Mouse (Mus musculus): ENCODE measurements at regions not wholly inside any gene's neighbourhood (a gene's known extent, or its start where the extent isn't known, plus 50 kb on each side); places are given as distances from the start of the nearest gene placed in this dataset.
"Not testable (repeated sequence)": the region's sequence is repeated elsewhere in the genome, so short reads cannot be mapped to it uniquely, and the experiment has no call there.

DNA sequence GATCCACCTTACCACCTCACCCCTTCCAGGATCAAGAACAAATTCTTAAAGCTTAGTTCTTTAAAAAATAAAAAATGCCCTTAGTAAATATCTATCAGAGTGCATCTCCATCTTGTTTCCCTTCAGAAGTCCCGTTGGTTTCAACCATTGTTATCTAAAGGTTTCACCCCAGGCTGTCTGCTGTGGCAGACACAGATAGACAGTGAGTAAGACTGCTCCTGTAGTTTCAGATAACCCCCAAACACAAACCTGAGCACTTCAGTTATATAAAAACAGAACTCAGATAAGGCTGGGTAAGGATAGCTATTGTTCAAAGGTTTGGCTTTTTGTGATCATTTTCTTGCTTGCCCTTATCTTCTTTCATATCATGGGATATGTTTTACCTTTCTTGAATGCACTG lies 255.4 kb upstream of the Atp10a start:
- Histone ChIP-seq H3K9me3 (ENCODE audit: low read length) (no peaks in the 10 kb centered on the region), H3K27me3 (ENCODE audit: insufficient read depth, low read length) (no peaks in the 10 kb centered on the region), H3K4me2 (replicated peaks; ENCODE audit: low read depth, low read length) (no peak overlapping the region), H3K9ac (replicated peaks; ENCODE audit: low read length) (no peak overlapping the region), H3K27ac (ENCODE audit: low read length) (no peak overlapping the region), H3K4me3 (ENCODE audit: low read length) (no peak overlapping the region), H3K36me3 (ENCODE audit: insufficient read depth, low read length) (no peaks in the 10 kb centered on the region), H3K4me1 (ENCODE audit: insufficient read depth, low read length) (peaks cover 3% of the 10 kb centered on the region)
- WGBS: 63% methylated on average over 1 of the region's 1 CpGs
- ATAC-seq (ENCODE audit: low FRiP score, low TSS enrichment): no peak

DNA sequence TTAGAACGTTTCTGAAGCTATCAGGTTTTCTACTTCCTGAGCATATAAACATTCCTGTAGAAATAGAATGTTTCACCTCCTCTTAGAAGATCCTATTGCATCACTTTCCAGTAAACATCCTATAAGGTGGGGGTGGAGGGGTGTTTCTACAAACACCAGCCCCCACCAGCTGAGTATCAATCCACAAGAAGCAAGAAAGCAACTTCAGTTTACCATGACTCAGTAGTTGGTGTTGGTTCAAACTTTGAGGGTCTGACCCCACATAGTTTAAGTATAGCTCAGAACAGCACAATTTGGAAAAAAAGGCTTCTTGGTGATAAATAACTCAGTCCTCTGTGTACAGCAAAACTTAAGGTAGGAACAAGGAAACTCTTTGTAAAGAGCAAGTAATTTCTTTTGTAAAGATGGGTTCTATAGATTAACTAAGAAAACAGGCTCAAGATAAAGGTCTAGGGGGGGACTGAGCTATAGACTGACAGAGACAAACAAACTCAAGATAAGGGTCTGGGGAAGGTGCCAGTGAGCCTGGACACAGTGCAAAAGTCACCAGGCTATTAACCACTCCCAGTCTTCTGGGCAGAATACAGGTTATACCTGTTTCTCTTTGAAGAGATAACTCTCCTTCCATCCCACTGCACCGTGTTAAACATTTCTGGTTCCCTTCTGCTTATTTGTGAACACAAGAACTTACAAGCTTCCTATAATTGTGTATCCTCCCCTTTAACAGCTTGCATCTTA lies 218.9 kb upstream of the Atp10a start:
- no peak overlapping the region for H3K4me2 ChIP-seq (replicated peaks; ENCODE audit: low read depth, low read length)
- 46% methylated on average over 2 of the region's 2 CpGs for WGBS
- no peak for ATAC-seq (ENCODE audit: low FRiP score, low TSS enrichment)
- H3K9ac ChIP-seq (replicated peaks; ENCODE audit: low read length): no peak overlapping the region
- no peak overlapping the region for H3K4me3 ChIP-seq (ENCODE audit: low read length)
- no peaks in the 10 kb centered on the region for H3K27me3 ChIP-seq (ENCODE audit: insufficient read depth, low read length)
- no peak overlapping the region for H3K27ac ChIP-seq (ENCODE audit: low read length)
- H3K4me1 ChIP-seq (ENCODE audit: insufficient read depth, low read length): no peaks in the 10 kb centered on the region
- H3K36me3 ChIP-seq (ENCODE audit: insufficient read depth, low read length): no peaks in the 10 kb centered on the region
- H3K9me3 ChIP-seq (ENCODE audit: low read length): no peaks in the 10 kb centered on the region

DNA sequence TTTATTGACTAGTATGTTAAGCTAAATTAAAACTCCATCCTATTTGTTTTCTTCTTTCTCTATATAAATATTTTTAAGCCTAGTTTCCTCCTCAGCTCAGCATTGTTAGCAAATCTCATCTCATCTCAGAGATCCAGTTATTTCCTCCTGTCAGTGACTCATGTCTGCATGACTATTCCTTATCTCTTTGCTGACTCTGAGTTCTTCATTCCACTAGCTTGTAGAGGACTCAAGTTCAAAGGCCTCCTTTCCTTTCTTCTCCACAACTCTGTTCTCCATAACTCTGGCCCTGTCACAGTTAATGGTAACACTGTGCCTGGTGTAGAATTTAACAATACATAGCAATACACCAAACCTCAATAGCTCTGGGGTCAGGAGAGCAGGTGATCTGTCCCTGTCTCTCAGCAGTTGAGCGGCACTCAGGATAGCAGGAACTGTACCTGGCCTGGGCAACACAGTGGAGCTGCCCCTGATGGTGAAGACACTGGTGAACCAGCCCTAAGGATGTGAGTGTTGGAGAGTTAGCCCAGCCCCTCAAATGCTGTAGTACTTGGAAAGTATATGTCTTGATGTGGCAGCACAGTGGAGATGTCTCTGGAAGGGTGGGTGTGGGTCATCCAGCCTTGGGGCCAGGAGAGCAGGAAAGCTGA lies 213.3 kb upstream of the Atp10a start:
- H3K27ac ChIP-seq (ENCODE audit: low read length): no peak overlapping the region
- H3K4me1 ChIP-seq (ENCODE audit: insufficient read depth, low read length): no peaks in the 10 kb centered on the region
- no peak for ATAC-seq (ENCODE audit: low FRiP score, low TSS enrichment)
- no peak overlapping the region for H3K4me2 ChIP-seq (replicated peaks; ENCODE audit: low read depth, low read length)
- 86% methylated on average over 1 of the region's 1 CpGs for WGBS
- no peak overlapping the region for H3K9ac ChIP-seq (replicated peaks; ENCODE audit: low read length)
- no peaks in the 10 kb centered on the region for H3K36me3 ChIP-seq (ENCODE audit: insufficient read depth, low read length)
- H3K4me3 ChIP-seq (ENCODE audit: low read length): no peak overlapping the region
- no peaks in the 10 kb centered on the region for H3K9me3 ChIP-seq (ENCODE audit: low read length)
- no peaks in the 10 kb centered on the region for H3K27me3 ChIP-seq (ENCODE audit: insufficient read depth, low read length)

DNA sequence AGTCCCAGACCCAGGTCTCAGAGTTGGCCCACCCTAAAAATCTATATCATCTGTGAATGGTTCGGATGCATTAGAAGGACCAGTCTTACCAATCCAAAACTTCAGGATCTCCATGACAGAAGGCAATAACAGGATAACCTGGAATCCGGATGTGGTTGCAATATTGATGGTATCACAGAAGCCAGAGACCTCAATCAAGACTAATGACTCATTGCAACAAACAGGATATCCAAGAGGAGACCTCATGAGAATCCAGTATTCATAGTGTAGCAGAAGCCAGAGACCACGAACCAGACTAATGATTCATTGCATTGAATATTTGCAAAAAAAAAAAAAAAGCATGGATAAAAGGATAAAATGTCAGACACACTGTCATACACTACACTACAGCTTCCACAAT lies 212.7 kb upstream of the Atp10a start:
- WGBS: 82% methylated on average over 3 of the region's 3 CpGs
- H3K9ac ChIP-seq (replicated peaks; ENCODE audit: low read length): no peak overlapping the region
- H3K27ac ChIP-seq (ENCODE audit: low read length): no peak overlapping the region
- H3K36me3 ChIP-seq (ENCODE audit: insufficient read depth, low read length): no peaks in the 10 kb centered on the region
- H3K27me3 ChIP-seq (ENCODE audit: insufficient read depth, low read length): no peaks in the 10 kb centered on the region
- no peak overlapping the region for H3K4me3 ChIP-seq (ENCODE audit: low read length)
- H3K9me3 ChIP-seq (ENCODE audit: low read length): no peaks in the 10 kb centered on the region
- ATAC-seq (ENCODE audit: low FRiP score, low TSS enrichment): no peak
- no peaks in the 10 kb centered on the region for H3K4me1 ChIP-seq (ENCODE audit: insufficient read depth, low read length)
- H3K4me2 ChIP-seq (replicated peaks; ENCODE audit: low read depth, low read length): no peak overlapping the region

DNA sequence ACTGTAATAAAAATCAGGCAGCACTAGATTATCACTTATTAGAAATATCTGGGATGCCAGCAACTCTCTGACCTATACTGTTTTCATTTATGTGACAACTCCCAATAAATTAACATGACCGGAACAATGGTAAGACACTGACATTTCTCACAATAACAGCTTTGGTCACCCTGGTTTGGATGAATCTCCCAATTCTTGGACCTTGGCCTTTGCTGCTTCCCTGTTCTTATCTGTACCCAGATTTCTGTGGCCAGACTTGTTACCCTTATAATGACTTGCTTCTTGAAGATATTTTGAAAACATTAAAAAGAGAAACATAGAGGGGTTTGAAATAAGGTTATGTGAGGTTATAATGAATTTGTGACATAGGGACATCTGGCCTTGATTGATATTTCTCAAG lies 210.2 kb upstream of the Atp10a start:
- ATAC-seq (ENCODE audit: low FRiP score, low TSS enrichment): no peak

DNA sequence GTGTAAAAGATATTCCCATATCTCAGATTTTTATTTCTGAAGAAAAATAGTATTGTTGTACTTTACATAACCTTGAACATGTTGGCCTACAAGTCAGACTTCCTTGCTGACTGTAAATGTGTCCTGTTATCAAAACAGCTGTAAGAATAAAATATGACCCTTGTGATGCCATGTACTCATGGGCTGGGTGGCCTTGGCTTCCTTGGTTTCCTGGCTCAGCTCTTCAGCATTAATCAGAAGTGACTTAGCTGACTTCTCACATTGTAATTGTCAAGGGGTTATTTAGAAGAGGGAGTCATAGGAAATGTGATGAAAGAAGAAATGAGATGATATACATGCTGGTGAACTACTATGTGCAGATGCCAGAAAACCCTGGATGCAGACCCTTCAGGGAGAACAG lies 209.7 kb upstream of the Atp10a start:
- no peaks in the 10 kb centered on the region for H3K4me1 ChIP-seq (ENCODE audit: insufficient read depth, low read length)
- H3K9ac ChIP-seq (replicated peaks; ENCODE audit: low read length): no peak overlapping the region
- H3K4me2 ChIP-seq (replicated peaks; ENCODE audit: low read depth, low read length): no peak overlapping the region
- H3K36me3 ChIP-seq (ENCODE audit: insufficient read depth, low read length): no peaks in the 10 kb centered on the region
- H3K27ac ChIP-seq (ENCODE audit: low read length): no peak overlapping the region
- H3K9me3 ChIP-seq (ENCODE audit: low read length): no peaks in the 10 kb centered on the region
- no peak for ATAC-seq (ENCODE audit: low FRiP score, low TSS enrichment)
- H3K27me3 ChIP-seq (ENCODE audit: insufficient read depth, low read length): no peaks in the 10 kb centered on the region
- H3K4me3 ChIP-seq (ENCODE audit: low read length): no peak overlapping the region

More for the DNA sequence above, 210.2 kb upstream of the Atp10a start:
- Histone ChIP-seq H3K27ac (ENCODE audit: low read length) (no peak overlapping the region), H3K9ac (replicated peaks; ENCODE audit: low read length) (no peak overlapping the region), H3K36me3 (ENCODE audit: insufficient read depth, low read length) (no peaks in the 10 kb centered on the region), H3K9me3 (ENCODE audit: low read length) (no peaks in the 10 kb centered on the region), H3K4me3 (ENCODE audit: low read length) (no peak overlapping the region), H3K4me2 (replicated peaks; ENCODE audit: low read depth, low read length) (no peak overlapping the region), H3K4me1 (ENCODE audit: insufficient read depth, low read length) (no peaks in the 10 kb centered on the region), H3K27me3 (ENCODE audit: insufficient read depth, low read length) (no peaks in the 10 kb centered on the region)
- WGBS: 69% methylated on average over 1 of the region's 1 CpGs

DNA sequence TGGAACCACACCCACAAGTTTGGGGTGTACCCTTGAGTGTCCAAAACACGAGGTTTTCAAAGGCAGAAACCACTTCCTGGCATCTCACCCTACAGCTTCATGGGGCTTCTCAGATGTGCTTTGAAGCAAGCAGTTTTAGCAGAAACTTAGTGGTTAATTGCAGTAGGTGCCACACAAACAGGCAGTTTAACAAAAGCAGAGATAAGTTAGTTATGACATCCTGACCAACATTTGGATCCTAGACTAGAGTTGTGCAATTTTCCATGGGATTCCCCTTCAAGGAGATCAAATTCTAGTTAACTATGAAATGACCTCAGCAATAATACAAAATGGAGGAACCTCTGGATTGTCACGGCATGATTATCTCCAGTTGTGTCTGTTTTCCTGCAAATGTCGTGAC lies 207.2 kb upstream of the Atp10a start:
- no peak overlapping the region for H3K4me3 ChIP-seq (ENCODE audit: low read length)
- ATAC-seq (ENCODE audit: low FRiP score, low TSS enrichment): no peak

DNA sequence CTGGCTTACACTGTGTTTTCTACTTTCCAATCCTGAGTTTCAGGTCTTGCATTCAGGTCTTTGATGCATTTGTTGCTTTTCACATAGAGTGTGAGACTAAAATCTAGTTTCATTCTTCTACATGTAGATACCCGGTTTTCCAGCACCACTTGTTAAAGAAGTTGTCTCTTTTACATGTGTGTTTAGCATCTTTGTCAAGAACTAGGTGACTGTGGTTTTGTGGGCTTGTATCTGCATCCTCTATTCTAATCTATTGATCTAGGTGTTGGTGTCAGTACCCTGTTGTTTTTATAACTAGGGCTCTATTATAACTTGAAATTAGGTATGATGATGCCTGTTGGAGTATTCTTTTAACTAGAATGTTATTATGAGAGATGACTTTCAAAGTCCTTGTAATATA lies 204.0 kb upstream of the Atp10a start:
- no peak overlapping the region for H3K9ac ChIP-seq (replicated peaks; ENCODE audit: low read length)
- no peak for ATAC-seq (ENCODE audit: low FRiP score, low TSS enrichment)
- H3K4me3 ChIP-seq (ENCODE audit: low read length): no peak overlapping the region
- H3K36me3 ChIP-seq (ENCODE audit: insufficient read depth, low read length): no peaks in the 10 kb centered on the region
- H3K27ac ChIP-seq (ENCODE audit: low read length): no peak overlapping the region
- H3K27me3 ChIP-seq (ENCODE audit: insufficient read depth, low read length): no peaks in the 10 kb centered on the region
- WGBS: 63% methylated on average over 1 of the region's 1 CpGs
- H3K4me1 ChIP-seq (ENCODE audit: insufficient read depth, low read length): no peaks in the 10 kb centered on the region
- no peaks in the 10 kb centered on the region for H3K9me3 ChIP-seq (ENCODE audit: low read length)
- H3K4me2 ChIP-seq (replicated peaks; ENCODE audit: low read depth, low read length): no peak overlapping the region

More for the DNA sequence above, 207.2 kb upstream of the Atp10a start:
- H3K36me3 ChIP-seq (ENCODE audit: insufficient read depth, low read length): no peaks in the 10 kb centered on the region
- 58% methylated on average over 3 of the region's 3 CpGs for WGBS
- H3K4me1 ChIP-seq (ENCODE audit: insufficient read depth, low read length): no peaks in the 10 kb centered on the region
- no peak overlapping the region for H3K27ac ChIP-seq (ENCODE audit: low read length)
- H3K4me2 ChIP-seq (replicated peaks; ENCODE audit: low read depth, low read length): no peak overlapping the region
- H3K9me3 ChIP-seq (ENCODE audit: low read length): no peaks in the 10 kb centered on the region
- no peak overlapping the region for H3K9ac ChIP-seq (replicated peaks; ENCODE audit: low read length)
- no peaks in the 10 kb centered on the region for H3K27me3 ChIP-seq (ENCODE audit: insufficient read depth, low read length)

DNA sequence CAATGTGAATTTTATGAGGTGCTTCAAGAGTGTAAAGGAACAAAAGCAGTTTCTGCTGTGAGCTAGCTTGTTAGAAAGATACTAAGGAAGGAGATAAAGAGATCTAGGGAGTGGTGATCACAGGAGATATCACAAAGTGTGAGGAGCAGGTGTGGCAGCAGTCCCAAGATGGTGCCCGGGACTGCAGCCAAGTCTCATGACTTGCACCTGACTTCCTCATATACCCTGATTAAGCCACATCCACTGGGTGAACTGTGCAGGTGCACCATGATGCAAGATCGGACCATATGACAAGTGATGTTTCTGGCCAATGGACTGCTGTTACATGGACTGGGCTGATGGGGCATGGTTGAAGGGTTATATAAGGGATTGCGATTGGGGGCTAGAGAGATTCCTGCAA lies 197.8 kb upstream of the Atp10a start:
- not testable (repeated sequence) for ATAC-seq (ENCODE audit: low FRiP score, low TSS enrichment); H3K4me3 ChIP-seq (ENCODE audit: low read length)
- WGBS: 93% methylated on average over 3 of the region's 3 CpGs

DNA sequence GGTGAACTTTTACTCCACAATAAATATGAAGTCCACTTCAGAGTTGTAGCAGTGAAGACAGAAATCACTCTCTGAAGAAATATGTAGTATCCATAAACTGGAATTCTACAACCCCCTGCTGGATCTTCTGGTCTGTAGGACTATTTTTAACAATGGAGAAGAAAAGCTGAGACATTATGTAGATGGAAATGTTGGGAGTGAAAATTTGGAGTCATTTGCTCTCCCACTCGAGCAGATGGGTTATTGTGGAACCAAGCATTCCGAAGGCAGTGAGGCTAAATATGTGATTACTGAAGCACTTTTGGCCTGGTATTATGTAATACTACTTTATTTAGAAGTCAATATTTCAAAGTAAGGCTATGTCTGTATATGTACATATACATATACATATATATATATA lies 195.0 kb upstream of the Atp10a start:
- no peak for ATAC-seq (ENCODE audit: low FRiP score, low TSS enrichment)
- no peaks in the 10 kb centered on the region for H3K36me3 ChIP-seq (ENCODE audit: insufficient read depth, low read length)
- H3K4me3 ChIP-seq (ENCODE audit: low read length): no peak overlapping the region
- H3K4me2 ChIP-seq (replicated peaks; ENCODE audit: low read depth, low read length): no peak overlapping the region
- no peaks in the 10 kb centered on the region for H3K4me1 ChIP-seq (ENCODE audit: insufficient read depth, low read length)
- WGBS: 88% methylated on average over 2 of the region's 2 CpGs
- no peak overlapping the region for H3K27ac ChIP-seq (ENCODE audit: low read length)
- no peaks in the 10 kb centered on the region for H3K27me3 ChIP-seq (ENCODE audit: insufficient read depth, low read length)
- H3K9me3 ChIP-seq (ENCODE audit: low read length): no peaks in the 10 kb centered on the region
- no peak overlapping the region for H3K9ac ChIP-seq (replicated peaks; ENCODE audit: low read length)

More for the DNA sequence above, 197.8 kb upstream of the Atp10a start:
- H3K4me1 ChIP-seq (ENCODE audit: insufficient read depth, low read length); H3K36me3 ChIP-seq (ENCODE audit: insufficient read depth, low read length); H3K27me3 ChIP-seq (ENCODE audit: insufficient read depth, low read length); H3K9ac ChIP-seq (replicated peaks; ENCODE audit: low read length); H3K4me2 ChIP-seq (replicated peaks; ENCODE audit: low read depth, low read length); H3K9me3 ChIP-seq (ENCODE audit: low read length); H3K27ac ChIP-seq (ENCODE audit: low read length): not testable (repeated sequence)
